Mouse (Mus musculus) ES-Bruce4 (cell line): Measurements from ENCODE around the gene Gm29609.

Source experiments
- CTCF ChIP-seq: IDR thresholded peaks from one replicate; pipeline ENCODE4 v1.8.1; 2011; ENCODE audit warnings: low read depth, low read length
- EP300 ChIP-seq: IDR thresholded peaks from 2 replicates; pipeline ENCODE4 v1.6.1; 2011; ENCODE audit warnings: low read depth, low read length; ENCODE audit not compliant: insufficient read depth

GRCm38 (mm10) chr5:31219070-31219469 lies 39.4 kb upstream of the Gm29609 start:
- TF ChIP-seq CTCF (no peak), EP300 (no peak)
